Mouse (Mus musculus) heart, postnatal 0 days (tissue): ENCODE data around the gene Pfkfb3.

ENCODE experiments used
- CTCF ChIP-seq: IDR thresholded peaks from 2 replicates; pipeline ENCODE4 v1.5.1; 2016; ENCODE audit warnings: antibody characterized with exemption, control low read depth, low read depth
- EP300 ChIP-seq: IDR thresholded peaks from 2 replicates; pipeline ENCODE4 v1.6.1; 2016; ENCODE audit warnings: antibody characterized with exemption, low read depth

- TF ChIP-seq CTCF (no peak), EP300 (no peak)
These were observed 38.0 kb downstream of the Pfkfb3 start for GRCm38 (mm10) chr2:11515828-11516227.
